Mouse (Mus musculus) intestine, embryonic 14.5 days (tissue): Measurements from ENCODE around the gene Kcnk10. TPM values are rescaled to one million over a fixed set of nuclear protein-coding genes. Genes with fewer than 3 reads are reported as not detected.

Experiments
- ATAC-seq: fragments of 200-750 bp; cut with Nextera tagmentation; replicated peaks from 2 replicates; pipeline ENCODE4 v1.8.0; 2017; ENCODE audit warnings: low read depth, moderate number of reproducible peaks, moderate TSS enrichment, moderate library complexity; ENCODE audit not compliant: low FRiP score, low TSS enrichment
- DNase-seq: peaks from one replicate; pipeline ENCODE4 v3.0.0-alpha.2; 2018; ENCODE audit warnings: low spot score
- H3K27ac ChIP-seq: fragments of 300-500 bp; sonication (generic); 2 replicates; pipeline ENCODE4 v1.5.1; 2014; ENCODE audit warnings: low read depth, mild to moderate bottlenecking, control low read depth
- H3K27me3 ChIP-seq: fragments of 300-500 bp; sonication (generic); replicated peaks from 2 replicates; pipeline ENCODE4 v1.6.1; 2014; ENCODE audit warnings: low read length, control low read depth; ENCODE audit not compliant: control insufficient read depth, insufficient read depth
- H3K36me3 ChIP-seq: fragments of 300-500 bp; sonication (generic); 2 replicates; pipeline ENCODE4 v1.6.1; 2014; ENCODE audit warnings: low read length, control low read depth; ENCODE audit not compliant: control insufficient read depth, insufficient read depth
- H3K4me1 ChIP-seq: fragments of 300-500 bp; sonication (generic); replicated peaks from 2 replicates; pipeline ENCODE4 v1.6.1; 2014; ENCODE audit warnings: low read length, control low read depth, mixed read lengths; ENCODE audit not compliant: control insufficient read depth, insufficient read depth
- H3K4me2 ChIP-seq: fragments of 300-500 bp; sonication (generic); 2 replicates; pipeline ENCODE4 v1.6.1; 2014; ENCODE audit warnings: low read length
- H3K4me3 ChIP-seq: fragments of 300-500 bp; sonication (generic); 2 replicates; pipeline ENCODE4 v1.5.1; 2014; ENCODE audit warnings: low read depth, low read length, control low read depth, mixed read lengths
- H3K9ac ChIP-seq: fragments of 300-500 bp; sonication (generic); 2 replicates; pipeline ENCODE4 v1.6.1; 2014; ENCODE audit warnings: mild to moderate bottlenecking, low read length
- H3K9me3 ChIP-seq: fragments of 300-500 bp; sonication (generic); 2 replicates; pipeline ENCODE4 v1.6.1; 2016; ENCODE audit warnings: low read length, control low read depth; ENCODE audit not compliant: control insufficient read depth
- WGBS: fragments of 180-500 bp; shearing (Covaris S2); extraction: QIAGEN DNeasy Blood & Tissue Kit; methylation state at CpG from one replicate; pipeline ENCODE4 v1.1.7; 2014; 5-methylcytosine and 5-hydroxymethylcytosine counted together
- polyA plus RNA-seq: library from polyadenylated mRNA; unstranded; fragments of >200 nt; fragmentation: Nextera tagmentation; extraction: Ambion mirVana; gene quantifications from 2 replicates; pipeline ENCODE4 v1.2.1, GENCODE M21; 2014

The Kcnk10 gene
- polyA plus RNA-seq, 1 experiment from 2014 or later = 1.5 TPM

DNA sequence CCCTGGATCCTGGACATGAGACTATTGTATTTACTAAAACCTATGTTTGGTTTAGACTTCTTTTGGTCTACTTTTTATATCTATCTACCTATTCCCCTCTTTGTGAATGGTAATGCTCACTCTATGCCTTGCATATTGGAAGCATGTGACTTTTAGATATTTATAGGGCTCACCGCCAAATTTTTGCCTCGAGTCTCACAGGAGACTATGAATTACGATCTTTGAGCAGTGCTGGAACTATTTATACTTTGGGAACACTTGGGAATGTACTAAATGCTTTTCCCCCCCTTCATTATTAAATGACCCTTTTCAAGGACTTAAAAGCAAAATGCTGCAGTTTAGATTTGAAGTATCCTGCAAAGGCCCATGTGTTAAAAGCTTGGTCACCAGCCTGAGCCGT lies 181.5 kb downstream of the Kcnk10 start:
- Histone ChIP-seq H3K4me1 (no peaks in the 10 kb centered on the region), H3K27ac (no peak overlapping the region), H3K9me3 (no peaks in the 10 kb centered on the region), H3K27me3 (no peaks in the 10 kb centered on the region), H3K9ac (no peak overlapping the region), H3K4me3 (no peak overlapping the region), H3K36me3 (no peaks in the 10 kb centered on the region), H3K4me2 (no peak overlapping the region)
- DNase-seq (no peak), ATAC-seq (no peak)
- 50% methylated on average over 4 of the region's 4 CpGs for WGBS

DNA sequence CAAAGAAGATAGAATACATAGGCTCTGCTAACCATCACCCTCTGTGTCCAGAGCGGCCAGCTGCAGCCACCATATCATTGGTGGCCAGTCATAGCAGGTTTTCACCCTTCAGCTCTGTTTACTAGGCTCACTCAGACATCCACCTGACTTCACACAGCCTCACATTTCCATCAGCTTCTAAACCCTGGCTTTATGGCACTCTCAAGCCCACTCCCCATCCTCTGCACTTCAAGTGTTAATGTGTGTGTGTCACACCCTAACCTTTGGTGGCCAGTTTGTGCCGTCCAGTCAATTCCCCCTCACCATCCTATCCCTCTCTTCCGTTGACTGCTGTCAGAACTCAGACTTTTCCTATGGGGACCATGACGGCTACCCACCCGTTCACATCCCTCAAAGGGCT lies 184.0 kb downstream of the Kcnk10 start:
- no peak overlapping the region for H3K4me3 ChIP-seq
- H3K4me2 ChIP-seq = no peak overlapping the region
- no peaks in the 10 kb centered on the region for H3K27me3 ChIP-seq
- no peaks in the 10 kb centered on the region for H3K4me1 ChIP-seq
- WGBS = 83% methylated on average over 5 of the region's 5 CpGs
- no peak overlapping the region for H3K27ac ChIP-seq
- H3K9me3 ChIP-seq = no peaks in the 10 kb centered on the region
- H3K9ac ChIP-seq = no peak overlapping the region
- DNase-seq = no peak
- ATAC-seq = no peak
- no peaks in the 10 kb centered on the region for H3K36me3 ChIP-seq

DNA sequence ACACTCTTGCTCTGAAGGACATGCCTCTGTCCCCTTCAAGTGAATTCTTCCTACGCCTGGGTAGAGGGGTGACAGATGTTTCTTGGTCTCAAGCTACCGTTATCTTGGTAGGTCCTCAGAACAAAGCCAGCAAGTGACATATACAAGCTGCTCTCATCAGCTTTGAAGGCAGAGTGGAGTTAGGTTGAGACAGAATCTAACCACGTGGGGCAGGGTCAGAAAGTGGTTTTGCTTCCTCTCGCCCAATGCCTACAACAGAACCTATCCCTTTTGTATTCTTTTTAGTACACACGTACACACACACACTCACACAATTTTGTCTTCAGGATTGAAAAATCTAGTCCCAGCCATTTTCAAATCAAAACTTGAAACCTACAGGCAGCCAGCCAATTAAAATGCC lies 186.8 kb downstream of the Kcnk10 start:
- ATAC-seq (no peak), DNase-seq (no peak)
- H3K27ac ChIP-seq = no peak overlapping the region
- H3K36me3 ChIP-seq = no peaks in the 10 kb centered on the region
- no peak overlapping the region for H3K4me3 ChIP-seq
- WGBS = 73% methylated on average over 5 of the region's 5 CpGs
- no peaks in the 10 kb centered on the region for H3K9me3 ChIP-seq
- no peak overlapping the region for H3K9ac ChIP-seq
- no peaks in the 10 kb centered on the region for H3K27me3 ChIP-seq
- no peak overlapping the region for H3K4me2 ChIP-seq
- no peaks in the 10 kb centered on the region for H3K4me1 ChIP-seq

DNA sequence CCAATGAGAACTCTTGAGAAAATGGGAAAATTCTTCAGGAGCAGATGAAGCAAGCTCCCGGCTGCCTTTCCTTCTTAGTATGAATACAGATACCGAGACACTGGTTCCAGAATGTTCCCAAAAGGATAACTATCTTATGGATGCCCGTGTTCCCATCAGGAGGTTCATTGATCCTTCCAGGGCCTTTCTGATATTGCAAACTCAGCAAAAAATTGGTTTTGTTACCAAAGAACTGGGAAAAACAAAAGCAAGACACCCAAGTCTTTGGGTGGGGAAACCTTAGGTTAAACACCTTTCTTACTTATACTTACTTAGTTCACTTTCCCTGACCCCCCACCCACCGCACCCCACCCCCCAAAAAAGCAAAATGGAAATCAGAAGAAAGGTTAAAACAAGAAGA lies 188.5 kb downstream of the Kcnk10 start:
- no peak overlapping the region for H3K4me2 ChIP-seq
- ATAC-seq = no peak
- no peaks in the 10 kb centered on the region for H3K27me3 ChIP-seq
- no peaks in the 10 kb centered on the region for H3K36me3 ChIP-seq
- H3K9me3 ChIP-seq = no peaks in the 10 kb centered on the region
- H3K4me3 ChIP-seq = no peak overlapping the region
- H3K27ac ChIP-seq = no peak overlapping the region
- H3K4me1 ChIP-seq = no peaks in the 10 kb centered on the region
- H3K9ac ChIP-seq = no peak overlapping the region
- 84% methylated on average over 4 of the region's 4 CpGs for WGBS
- no peak for DNase-seq

Other genes with a start within 250 kb of the Kcnk10 start
- 12.9 and 16.0 TPM in 2 replicates for gene Spata7, start 49.8 kb upstream of the Kcnk10 start, polyA plus RNA-seq
- gene Ptpn21, start 159.1 kb upstream of the Kcnk10 start, polyA plus RNA-seq = 10.7 and 11.3 TPM in 2 replicates
- 115 and 117 TPM in 2 replicates for gene Zc3h14, start 168.7 kb upstream of the Kcnk10 start, polyA plus RNA-seq